Mouse (Mus musculus) MEL (cell line): ENCODE measurements at regions not wholly inside any gene's neighbourhood (a gene's known extent, or its start where the extent isn't known, plus 50 kb on each side); places are given as distances from the start of the nearest gene placed in this dataset.

Experiments
- DNase-seq: peaks from one replicate; pipeline ENCODE4 v3.0.0; 2011; ENCODE audit warnings: low read depth, low spot score
- H3K27ac ChIP-seq: 2 replicates; pipeline ENCODE4 v1.5.1; 2012; ENCODE audit warnings: low read depth, mild to moderate bottlenecking, control low read depth, low read length, moderate library complexity; ENCODE audit not compliant: control insufficient read depth
- H3K27me3 ChIP-seq, 2 experiments: fragments of 150-350 bp in 1 of 2; sonication (generic) in 1 of 2; 2 replicates each; pipeline ENCODE4 v1.6.1; 2012; ENCODE audit warnings: low read length in 2 of 2, mild to moderate bottlenecking in 2 of 2, improper control_type of control experiment in 1 of 2, moderate library complexity in 1 of 2; ENCODE audit not compliant: insufficient read depth in 2 of 2, control insufficient read depth in 1 of 2
- H3K36me3 ChIP-seq, 2 experiments: 2 replicates each; pipeline ENCODE4 v1.6.1; 2012 to 2014; ENCODE audit warnings: low read length in 2 of 2, improper control_type of control experiment in 1 of 2, inconsistent platforms in 1 of 2, mild to moderate bottlenecking in 1 of 2; ENCODE audit not compliant: insufficient read depth in 2 of 2, control insufficient read depth in 1 of 2
- H3K4me1 ChIP-seq, 2 experiments: fragments of 150-350 bp in 1 of 2; sonication (generic) in 1 of 2; 2 replicates each; pipeline ENCODE4 v1.6.1; 2012; ENCODE audit warnings: low read length in 2 of 2, improper control_type of control experiment in 1 of 2, mild to moderate bottlenecking in 1 of 2; ENCODE audit not compliant: insufficient read depth in 2 of 2, control insufficient read depth in 1 of 2
- H3K4me3 ChIP-seq, 2 experiments: fragments of 150-350 bp in 1 of 2; sonication (generic) in 1 of 2; 2 replicates each; pipeline ENCODE4 v1.5.1; 2012; ENCODE audit warnings: low read depth in 2 of 2, low read length in 2 of 2, mild to moderate bottlenecking in 2 of 2, moderate library complexity in 2 of 2, control low read depth in 1 of 2, improper control_type of control experiment in 1 of 2; ENCODE audit not compliant: control insufficient read depth in 1 of 2, insufficient read depth in 1 of 2
- H3K79me2 ChIP-seq: 2 replicates; pipeline ENCODE4 v1.6.1; 2012; ENCODE audit warnings: mild to moderate bottlenecking, low read length, moderate library complexity; ENCODE audit not compliant: control insufficient read depth, poor library complexity, insufficient read depth
- H3K9ac ChIP-seq: 2 replicates; pipeline ENCODE4 v1.6.1; 2012; ENCODE audit warnings: low read depth, mild to moderate bottlenecking, control low read depth, low read length, moderate library complexity; ENCODE audit not compliant: control insufficient read depth, poor library complexity, severe bottlenecking
- H3K9me3 ChIP-seq: fragments of 150-350 bp; sonication (generic); replicated peaks from 2 replicates; pipeline ENCODE4 v1.6.1; 2012; ENCODE audit warnings: mild to moderate bottlenecking, low read length, improper control_type of control experiment, moderate library complexity; ENCODE audit not compliant: insufficient read depth
- BHLHE40 ChIP-seq: IDR thresholded peaks from 2 replicates; pipeline ENCODE4 v1.6.1; 2012; ENCODE audit warnings: low read depth, mild to moderate bottlenecking, inconsistent platforms, low read length, improper control_type of control experiment, borderline replicate concordance
- CHD1 ChIP-seq: IDR thresholded peaks from 2 replicates; pipeline ENCODE4 v1.6.1; 2012; ENCODE audit warnings: low read depth, mild to moderate bottlenecking, inconsistent platforms, low read length, improper control_type of control experiment
- EP300 ChIP-seq, 2 experiments: IDR thresholded peaks; 2 replicates each; pipeline ENCODE4 v1.6.1; 2011; ENCODE audit warnings: improper control_type of control experiment in 2 of 2, low read length in 2 of 2, low read depth in 1 of 2, mild to moderate bottlenecking in 1 of 2
- ETS1 ChIP-seq: IDR thresholded peaks from 2 replicates; pipeline ENCODE4 v1.6.1; 2012; ENCODE audit warnings: low read depth, mild to moderate bottlenecking, inconsistent platforms, low read length, improper control_type of control experiment, moderate library complexity
- GABPA ChIP-seq: IDR thresholded peaks from 2 replicates; pipeline ENCODE4 v1.6.1; 2012; ENCODE audit warnings: low read depth, mild to moderate bottlenecking, inconsistent platforms, low read length, improper control_type of control experiment, moderate library complexity
- GATA1 ChIP-seq: IDR thresholded peaks from 2 replicates; pipeline ENCODE4 v1.6.1; 2011; ENCODE audit warnings: low read depth, low read length, improper control_type of control experiment
- MAFK ChIP-seq: IDR thresholded peaks from 2 replicates; pipeline ENCODE4 v1.6.1; 2011; ENCODE audit warnings: low read depth, mild to moderate bottlenecking, low read length, improper control_type of control experiment, borderline replicate concordance
- MXI1 ChIP-seq: IDR thresholded peaks from 2 replicates; pipeline ENCODE4 v1.6.1; 2011; ENCODE audit warnings: mild to moderate bottlenecking, low read depth, low read length, improper control_type of control experiment
- NELFE ChIP-seq: IDR thresholded peaks from 2 replicates; pipeline ENCODE4 v1.6.1; 2011; ENCODE audit warnings: low read depth, low read length, improper control_type of control experiment
- NRF1 ChIP-seq: IDR thresholded peaks from 2 replicates; pipeline ENCODE4 v1.6.1; 2014; ENCODE audit warnings: low read depth, mild to moderate bottlenecking, inconsistent platforms, low read length, improper control_type of control experiment, moderate library complexity; ENCODE audit not compliant: poor library complexity, insufficient read depth, severe bottlenecking
- POLR2A ChIP-seq, 2 experiments: IDR thresholded peaks; 2 replicates each; pipeline ENCODE4 v1.6.1; 2011 to 2012; ENCODE audit warnings: low read length in 2 of 2, mild to moderate bottlenecking in 2 of 2, control low read depth in 1 of 2, improper control_type of control experiment in 1 of 2, low read depth in 1 of 2, moderate library complexity in 1 of 2; ENCODE audit not compliant: control insufficient read depth in 1 of 2, insufficient read depth in 1 of 2, poor library complexity in 1 of 2
- RAD21 ChIP-seq: IDR thresholded peaks from 2 replicates; pipeline ENCODE4 v1.6.1; 2011; ENCODE audit warnings: mild to moderate bottlenecking, low read depth, low read length, improper control_type of control experiment
- RCOR1 ChIP-seq: IDR thresholded peaks from 2 replicates; pipeline ENCODE4 v1.6.1; 2012; ENCODE audit warnings: low read depth, mild to moderate bottlenecking, inconsistent platforms, low read length, improper control_type of control experiment
- TAL1 ChIP-seq: IDR thresholded peaks from 2 replicates; pipeline ENCODE4 v1.6.1; 2012; ENCODE audit warnings: mild to moderate bottlenecking, inconsistent platforms, low read length, moderate library complexity, mixed read lengths
- TCF12 ChIP-seq: IDR thresholded peaks from 2 replicates; pipeline ENCODE4 v1.6.1; 2014; ENCODE audit warnings: low read depth, mild to moderate bottlenecking, inconsistent platforms, low read length, improper control_type of control experiment, moderate library complexity
- UBTF ChIP-seq: IDR thresholded peaks from 2 replicates; pipeline ENCODE4 v1.6.1; 2012; ENCODE audit warnings: low read depth, mild to moderate bottlenecking, inconsistent platforms, low read length, improper control_type of control experiment, moderate library complexity, borderline replicate concordance; ENCODE audit not compliant: insufficient read depth
- USF1 ChIP-seq: IDR thresholded peaks from 2 replicates; pipeline ENCODE4 v1.6.1; 2014; ENCODE audit warnings: low read depth, mild to moderate bottlenecking, inconsistent platforms, low read length, improper control_type of control experiment, moderate library complexity
- USF2 ChIP-seq, 2 experiments: IDR thresholded peaks; 2 replicates each; pipeline ENCODE4 v1.6.1; 2011 to 2012; ENCODE audit warnings: improper control_type of control experiment in 2 of 2, low read length in 2 of 2, borderline replicate concordance in 1 of 2, inconsistent platforms in 1 of 2, low read depth in 1 of 2, mild to moderate bottlenecking in 1 of 2; ENCODE audit not compliant: insufficient read depth in 1 of 2
- ZC3H11A ChIP-seq: IDR thresholded peaks from 2 replicates; pipeline ENCODE4 v1.6.1; 2012; ENCODE audit warnings: low read depth, mild to moderate bottlenecking, inconsistent platforms, low read length, improper control_type of control experiment
- ZKSCAN1 ChIP-seq: IDR thresholded peaks from 2 replicates; pipeline ENCODE4 v1.6.1; 2012; ENCODE audit warnings: low read depth, mild to moderate bottlenecking, inconsistent platforms, low read length, improper control_type of control experiment, moderate library complexity
- ZNF384 ChIP-seq: IDR thresholded peaks from 2 replicates; pipeline ENCODE4 v1.6.1; 2012; ENCODE audit warnings: low read depth, mild to moderate bottlenecking, inconsistent platforms, low read length, improper control_type of control experiment

GRCm38 (mm10) chr10:68916147-68916546 is 192.7 kb downstream of the Tmem26 start:
- Histone ChIP-seq H3K9me3 (no peaks in the 10 kb centered on the region), H3K9ac (no peak overlapping the region), H3K4me1 (no peaks in the 10 kb centered on the region), H3K4me3 (no peak overlapping the region), H3K79me2 (no peaks in the 10 kb centered on the region), H3K27ac (no peak overlapping the region), H3K27me3 (no peaks in the 10 kb centered on the region), H3K36me3 (no peaks in the 10 kb centered on the region)
- DNase-seq: no peak
- TF ChIP-seq RAD21: no peak
- TF ChIP-seq POLR2A (IDR thresholded peaks at IDR 0.05; ENCODE audit: control insufficient read depth in 1 of 2, insufficient read depth in 1 of 2, low read depth in 1 of 2, low read length in 2 of 2, poor library complexity in 1 of 2): no peak
- no peak for TF ChIP-seq CHD1

- no peak overlapping the region for H3K9ac ChIP-seq
- no peaks in the 10 kb centered on the region for H3K4me1 ChIP-seq
- TF ChIP-seq TCF12: no peak
- TF ChIP-seq ZC3H11A: no peak
- TF ChIP-seq RCOR1: no peak
- TF ChIP-seq TAL1: no peak
- TF ChIP-seq UBTF: no peak
- TF ChIP-seq BHLHE40: no peak
- no peak for TF ChIP-seq RAD21
- no peak for TF ChIP-seq USF1
- TF ChIP-seq CHD1: no peak
- TF ChIP-seq NELFE: no peak
- TF ChIP-seq ZNF384: no peak
- TF ChIP-seq ETS1: no peak
- TF ChIP-seq NRF1: no peak
- no peak for DNase-seq
- no peak overlapping the region for H3K27ac ChIP-seq
- no peaks in the 10 kb centered on the region for H3K27me3 ChIP-seq
- H3K4me3 ChIP-seq: no peak overlapping the region
- no peaks in the 10 kb centered on the region for H3K36me3 ChIP-seq
- H3K79me2 ChIP-seq: no peaks in the 10 kb centered on the region
- no peaks in the 10 kb centered on the region for H3K9me3 ChIP-seq
Measured at GRCm38 (mm10) chr10:68935843-68936242, 212.4 kb downstream of the Tmem26 start.

GRCm38 (mm10) chr10:68943239-68943638 is 208.0 kb upstream of the Rhobtb1 start:
- Histone ChIP-seq H3K27me3 (no peaks in the 10 kb centered on the region), H3K9ac (no peak overlapping the region), H3K79me2 (no peaks in the 10 kb centered on the region), H3K4me1 (no peaks in the 10 kb centered on the region), H3K36me3 (no peaks in the 10 kb centered on the region), H3K27ac (no peak overlapping the region), H3K4me3 (no peak overlapping the region), H3K9me3 (no peaks in the 10 kb centered on the region)
- DNase-seq: no peak
- TF ChIP-seq MXI1 (no peak), MAFK (no peak), USF2 (IDR thresholded peaks at IDR 0.05; ENCODE audit: borderline replicate concordance in 1 of 2, insufficient read depth in 1 of 2, low read depth in 1 of 2, low read length in 2 of 2) (no peak), RAD21 (no peak), GABPA (no peak), GATA1 (no peak), ZKSCAN1 (no peak), ZC3H11A (no peak), UBTF (no peak), EP300 (IDR thresholded peaks at IDR 0.05; ENCODE audit: low read depth in 1 of 2, low read length in 2 of 2) (no peak)
